Mouse (Mus musculus): ENCODE results near the gene Bmp5. TPM values are rescaled to one million over a fixed set of nuclear protein-coding genes. Genes with fewer than 3 reads are reported as not detected.

Gene Bmp5
- 2.2 and 3.6 TPM in 2 replicates for polyA plus RNA-seq (2012; rRNA removed)

GRCm38 (mm10) chr9:75775129-75775845 is at the start of gene Bmp5:
Bmp5 (plus strand) TSS chr9:75775364.
- TF ChIP-seq POLR2A (IDR thresholded peaks at IDR 0.05; ENCODE audit: borderline replicate concordance, extremely low read depth, insufficient read depth, insufficient read length, poor library complexity, severe bottlenecking) = no peak
- no peak for TF ChIP-seq CTCF (IDR thresholded peaks at IDR 0.05; ENCODE audit: borderline replicate concordance, extremely low read depth, insufficient read depth, insufficient read length)
- DNase-seq (ENCODE audit: low read depth) = peak; percentile 55

DNA sequence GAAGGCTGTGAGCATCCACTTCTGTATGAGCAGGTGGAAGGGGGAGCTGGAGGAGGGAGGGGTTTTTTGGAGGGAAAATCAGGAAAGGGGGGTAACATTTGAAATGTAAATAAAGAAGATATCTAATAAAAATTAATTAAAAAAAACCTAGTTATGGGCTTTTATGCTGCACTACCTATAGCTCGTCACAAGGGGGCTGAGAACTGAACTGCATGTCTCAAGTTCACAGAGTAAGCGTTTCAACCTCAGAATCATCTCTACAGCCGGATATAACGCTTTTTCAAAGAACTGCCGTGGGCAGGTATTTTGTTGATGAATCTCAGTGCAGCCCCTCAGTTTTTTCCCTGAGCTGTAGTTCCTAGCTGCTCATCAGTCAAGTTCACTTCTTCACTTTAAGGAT is 15.1 kb upstream of the Bmp5 start:
- TF ChIP-seq POLR2A (IDR thresholded peaks at IDR 0.05; ENCODE audit: borderline replicate concordance, extremely low read depth, insufficient read depth, insufficient read length, poor library complexity, severe bottlenecking) (no peak), CTCF (IDR thresholded peaks at IDR 0.05; ENCODE audit: borderline replicate concordance, extremely low read depth, insufficient read depth, insufficient read length) (peak; percentile 49; the same call in 1 of the 2 replicates)
- DNase-seq (ENCODE audit: low read depth) = peak; percentile 60

GRCm38 (mm10) chr9:75761567-75761966 is 13.6 kb upstream of the Bmp5 start:
- TF ChIP-seq POLR2A (IDR thresholded peaks at IDR 0.05; ENCODE audit: borderline replicate concordance, extremely low read depth, insufficient read depth, insufficient read length, poor library complexity, severe bottlenecking) = no peak
- TF ChIP-seq CTCF (IDR thresholded peaks at IDR 0.05; ENCODE audit: borderline replicate concordance, extremely low read depth, insufficient read depth, insufficient read length) = no peak

GRCm38 (mm10) chr9:75762487-75762886 is 12.7 kb upstream of the Bmp5 start:
- DNase-seq (ENCODE audit: low read depth) = peak; percentile 82
- TF ChIP-seq CTCF (IDR thresholded peaks at IDR 0.05; ENCODE audit: borderline replicate concordance, extremely low read depth, insufficient read depth, insufficient read length) = peak; percentile 28; the same call in 1 of the 2 replicates
- no peak for TF ChIP-seq POLR2A (IDR thresholded peaks at IDR 0.05; ENCODE audit: borderline replicate concordance, extremely low read depth, insufficient read depth, insufficient read length, poor library complexity, severe bottlenecking)

More at GRCm38 (mm10) chr9:75761567-75761966, 13.6 kb upstream of the Bmp5 start:
- no peak for DNase-seq (ENCODE audit: low read depth)

GRCm38 (mm10) chr9:75764792-75765191 is 10.4 kb upstream of the Bmp5 start:
- TF ChIP-seq CTCF (IDR thresholded peaks at IDR 0.05; ENCODE audit: borderline replicate concordance, extremely low read depth, insufficient read depth, insufficient read length) (no peak), POLR2A (IDR thresholded peaks at IDR 0.05; ENCODE audit: borderline replicate concordance, extremely low read depth, insufficient read depth, insufficient read length, poor library complexity, severe bottlenecking) (no peak)
- no peak for DNase-seq (ENCODE audit: low read depth)

- peak; percentile 75 for DNase-seq (ENCODE audit: low read depth)
- TF ChIP-seq POLR2A (IDR thresholded peaks at IDR 0.05; ENCODE audit: borderline replicate concordance, extremely low read depth, insufficient read depth, insufficient read length, poor library complexity, severe bottlenecking) (no peak), CTCF (IDR thresholded peaks at IDR 0.05; ENCODE audit: borderline replicate concordance, extremely low read depth, insufficient read depth, insufficient read length) (no peak)
These were observed 8.6 kb upstream of the Bmp5 start for GRCm38 (mm10) chr9:75766521-75766920.

DNA sequence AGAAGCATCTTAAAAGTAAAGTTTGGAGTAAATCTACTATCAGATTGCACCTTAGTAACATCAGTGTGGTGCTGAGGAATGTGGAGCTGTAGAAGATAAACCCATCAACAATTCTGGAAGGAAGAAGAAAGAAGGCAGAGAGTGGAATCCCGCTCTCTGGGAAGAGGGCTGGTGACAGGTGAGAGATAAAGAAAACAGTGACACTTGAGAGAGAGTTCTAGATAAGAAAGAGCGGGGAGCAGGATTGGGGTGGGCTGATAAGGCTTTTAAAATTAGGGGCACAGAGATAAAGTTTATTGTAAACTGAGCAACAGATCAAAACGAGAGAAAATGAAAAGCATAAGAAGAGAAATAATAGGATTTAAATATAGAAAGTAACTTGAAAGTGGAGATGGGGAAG is 6.1 kb upstream of the Bmp5 start:
- TF ChIP-seq POLR2A (IDR thresholded peaks at IDR 0.05; ENCODE audit: borderline replicate concordance, extremely low read depth, insufficient read depth, insufficient read length, poor library complexity, severe bottlenecking) (no peak), CTCF (IDR thresholded peaks at IDR 0.05; ENCODE audit: borderline replicate concordance, extremely low read depth, insufficient read depth, insufficient read length) (no peak)
- no peak for DNase-seq (ENCODE audit: low read depth)

DNA sequence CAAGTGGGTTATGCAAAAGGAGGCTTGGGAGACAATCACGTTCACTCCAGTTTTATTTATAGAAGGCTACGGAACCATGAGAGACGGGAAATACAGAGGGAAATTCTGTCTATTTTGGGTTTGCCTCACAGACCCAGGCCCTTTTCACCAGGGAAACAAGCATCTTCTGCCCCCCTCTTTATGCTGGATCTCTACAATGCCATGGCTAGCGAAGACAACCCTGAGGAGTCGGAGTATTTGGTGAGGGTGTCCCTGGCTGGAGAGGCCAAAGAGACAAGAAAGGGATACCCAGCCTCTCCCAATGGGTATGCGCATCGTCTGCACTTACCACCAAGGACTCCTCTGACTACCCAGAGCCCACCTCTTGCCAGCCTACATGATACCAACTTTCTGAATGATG is 989 bp downstream of the Bmp5 start:
- no peak for TF ChIP-seq POLR2A (IDR thresholded peaks at IDR 0.05; ENCODE audit: borderline replicate concordance, extremely low read depth, insufficient read depth, insufficient read length, poor library complexity, severe bottlenecking)
- TF ChIP-seq CTCF (IDR thresholded peaks at IDR 0.05; ENCODE audit: borderline replicate concordance, extremely low read depth, insufficient read depth, insufficient read length) = no peak
- DNase-seq (ENCODE audit: low read depth) = no peak

DNA sequence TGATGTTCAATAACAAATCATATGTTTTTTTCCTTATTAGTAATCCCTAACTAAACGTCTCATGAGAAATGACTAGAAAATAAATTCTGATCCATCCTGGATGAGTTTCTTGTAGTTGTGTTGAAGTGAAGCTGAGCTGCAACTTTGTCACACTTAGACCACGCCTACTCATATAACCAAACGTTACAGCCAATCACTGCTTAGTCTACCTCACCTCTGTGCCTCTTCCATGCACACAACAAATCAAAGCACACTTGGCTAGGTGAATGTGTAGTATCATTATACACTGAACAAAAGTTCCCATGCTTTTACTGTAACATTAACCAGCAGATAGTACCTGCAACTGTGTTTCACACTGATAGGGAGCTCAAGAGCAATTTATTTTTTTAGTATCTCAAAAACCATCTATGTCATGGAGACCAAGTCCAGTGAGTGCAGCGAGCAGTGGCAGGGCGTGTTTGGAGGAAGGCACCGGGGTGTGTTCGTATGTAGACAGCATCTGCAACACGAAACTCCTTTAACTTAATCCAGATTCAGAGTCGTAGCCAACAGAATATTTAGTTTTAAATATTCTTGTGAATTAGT is 3.7 kb downstream of the Bmp5 start:
- DNase-seq (ENCODE audit: low read depth) = no peak
- TF ChIP-seq CTCF (IDR thresholded peaks at IDR 0.05; ENCODE audit: borderline replicate concordance, extremely low read depth, insufficient read depth, insufficient read length) (no peak), POLR2A (IDR thresholded peaks at IDR 0.05; ENCODE audit: borderline replicate concordance, extremely low read depth, insufficient read depth, insufficient read length, poor library complexity, severe bottlenecking) (no peak)

DNA sequence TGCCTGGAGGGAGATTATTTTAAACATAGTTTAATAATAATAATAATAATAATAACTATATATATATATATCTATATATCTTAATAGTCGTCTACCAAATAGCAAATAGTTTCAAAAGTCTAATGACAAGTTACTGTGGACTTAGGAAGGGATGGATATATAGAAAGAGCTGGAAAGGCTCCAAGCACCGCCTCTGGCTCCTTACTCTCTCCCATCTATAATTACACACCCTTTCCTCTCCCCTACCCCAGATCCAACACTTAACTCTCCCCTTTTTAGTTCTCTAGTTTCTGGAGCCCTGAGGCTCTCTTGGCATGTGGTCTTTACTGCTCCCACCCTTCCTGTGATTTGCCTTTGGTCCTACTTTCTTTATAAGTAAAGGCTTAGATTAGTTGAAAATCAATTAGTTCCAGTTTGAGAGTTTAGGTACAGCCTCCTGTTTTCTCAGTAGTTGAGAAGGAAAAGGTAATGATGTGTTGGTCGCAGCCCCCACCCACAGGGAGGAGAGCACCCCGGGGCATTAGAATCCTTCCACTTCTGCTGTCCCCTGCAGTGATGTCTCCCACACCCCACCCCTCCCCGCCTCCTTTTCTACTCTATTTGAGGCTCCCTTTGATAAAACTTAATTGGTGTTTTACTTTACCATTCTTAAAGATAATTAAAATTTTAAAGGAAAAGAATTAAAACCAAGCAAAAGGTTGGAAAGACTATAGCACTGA is 5.6 kb downstream of the Bmp5 start:
- DNase-seq (ENCODE audit: low read depth) = no peak
- TF ChIP-seq POLR2A (IDR thresholded peaks at IDR 0.05; ENCODE audit: borderline replicate concordance, extremely low read depth, insufficient read depth, insufficient read length, poor library complexity, severe bottlenecking) (no peak), CTCF (IDR thresholded peaks at IDR 0.05; ENCODE audit: borderline replicate concordance, extremely low read depth, insufficient read depth, insufficient read length) (no peak)

DNA sequence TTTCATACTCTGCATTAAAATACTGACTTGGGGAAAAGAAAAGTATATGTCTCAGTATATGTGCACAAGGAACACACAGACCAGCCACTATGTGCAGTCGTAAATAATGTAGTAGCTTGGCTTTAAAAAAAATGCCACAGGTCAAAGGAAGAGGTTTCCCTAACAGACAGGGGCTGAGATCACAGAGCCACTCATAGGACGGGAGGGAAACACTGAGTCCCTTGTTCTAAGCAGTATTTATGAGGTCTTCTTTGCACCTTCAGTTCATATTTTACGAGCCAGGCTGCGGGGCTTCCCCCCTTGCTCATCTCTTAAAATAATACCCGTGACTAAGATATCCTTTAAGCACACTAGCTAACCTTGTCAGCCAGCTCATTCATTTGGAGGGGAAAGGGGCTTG is 6.4 kb downstream of the Bmp5 start:
- no peak for DNase-seq (ENCODE audit: low read depth)
- TF ChIP-seq POLR2A (IDR thresholded peaks at IDR 0.05; ENCODE audit: borderline replicate concordance, extremely low read depth, insufficient read depth, insufficient read length, poor library complexity, severe bottlenecking) = no peak
- no peak for TF ChIP-seq CTCF (IDR thresholded peaks at IDR 0.05; ENCODE audit: borderline replicate concordance, extremely low read depth, insufficient read depth, insufficient read length)

All from brain, embryonic 14.5 days (tissue).